In genomic region chr7:30281522-30281921, GRCm38 (mm10) we compare ENCODE assay signal across 12 mouse cellular contexts. TPM values are rescaled to one million over a fixed set of nuclear protein-coding genes. Genes with fewer than 3 reads are reported as not detected.
DNase-seq lines count a peak whose midpoint lies in the region; ATAC-seq and TF ChIP-seq lines count a peak whose summit lies in the region.
"Had no signal": no experiment of that assay in that cellular context is flagged by ENCODE, and none has a peak within 500 bp of the region (broad histone marks: within the 10 kb centered on the region; RNA-seq: fewer than 3 reads in every experiment).

No protein-coding gene starts in this region.

- WGBS in heart, embryonic 11.5 days (ENCODE audit: insufficient replicate concordance): 70% methylated on average over 4 of the region's 4 CpGs
- 67% methylated on average over 4 of the region's 4 CpGs for WGBS in liver, embryonic 14.5 days (ENCODE audit: insufficient replicate concordance)
- 78% methylated on average over 4 of the region's 4 CpGs for WGBS in midbrain, postnatal 0 days

- no peak overlapping the region; the same call in 1 of the 2 replicates for H3K4me2 ChIP-seq in heart, embryonic 11.5 days
- peak overlapping the region; percentile 85 for H3K4me2 ChIP-seq in liver, embryonic 14.5 days (ENCODE audit: low read depth)
- peak overlapping the region; percentile 91; the same call in 1 of the 2 replicates for H3K4me2 ChIP-seq in midbrain, postnatal 0 days (ENCODE audit: low read depth, low read length, poor library complexity, severe bottlenecking)

- no peak for TF ChIP-seq CTCF in liver, embryonic 14.5 days (IDR thresholded peaks at IDR 0.05; ENCODE audit: low read depth)
- no peak for TF ChIP-seq CTCF in embryonic fibroblast, embryonic 13.5 days (IDR thresholded peaks at IDR 0.05; ENCODE audit: borderline replicate concordance, insufficient read depth, low read length)
- no peak for TF ChIP-seq CTCF in midbrain, postnatal 0 days (IDR thresholded peaks at IDR 0.05)

- no peak for TF ChIP-seq POLR2A in embryonic fibroblast, embryonic 13.5 days (IDR thresholded peaks at IDR 0.05; ENCODE audit: low read depth, low read length)

- intact Hi-C loops in heart, postnatal 25 days (cut with DNase I): no loop called here

- DNase-seq in heart, postnatal 25 days (ENCODE audit: low spot score): no peak
- DNase-seq in liver, embryonic 14.5 days (ENCODE audit: low read depth in 3 of 3, low spot score in 3 of 3): no peak
- no peak for DNase-seq in liver
- no peak for DNase-seq in midbrain, postnatal 0 days (ENCODE audit: low spot score)
- no peak for DNase-seq in right cerebral cortex, postnatal 25 days
- DNase-seq in adrenal gland, postnatal 14 days: no peak
- DNase-seq: right cerebral cortex, adult 18-20 months; thymus, postnatal 14 days had no signal

- H3K4me3 ChIP-seq in heart, embryonic 11.5 days (ENCODE audit: low read depth, low read length): peak overlapping the region; percentile 87; the same call in 1 of the 2 replicates
- H3K4me3 ChIP-seq in liver, embryonic 14.5 days (ENCODE audit: insufficient read depth in 1 of 2, low read depth in 2 of 2, low read length in 2 of 2): no peak overlapping the region
- H3K4me3 ChIP-seq in embryonic fibroblast, embryonic 13.5 days (ENCODE audit: insufficient read depth, low read length): no peak overlapping the region
- H3K4me3 ChIP-seq in midbrain, postnatal 0 days (ENCODE audit: low read depth, low read length): peak overlapping the region; percentile 65; the same call in 1 of the 2 replicates

- no peak for ATAC-seq in heart, embryonic 11.5 days (replicated peaks; ENCODE audit: insufficient number of reproducible peaks, low FRiP score, low TSS enrichment)
- ATAC-seq in liver, embryonic 14.5 days (ENCODE audit: insufficient read depth): no peak
- ATAC-seq in midbrain, postnatal 0 days (ENCODE audit: low FRiP score): no peak

- no peak overlapping the region for H3K27ac ChIP-seq in heart, embryonic 11.5 days (ENCODE audit: low read depth, low read length)
- no peak overlapping the region for H3K27ac ChIP-seq in liver, embryonic 14.5 days
- peak overlapping the region; percentile 99; the same call in 1 of the 2 replicates for H3K27ac ChIP-seq in embryonic fibroblast, embryonic 13.5 days (ENCODE audit: insufficient read depth, low read length)
- peak overlapping the region; percentile 98 for H3K27ac ChIP-seq in midbrain, postnatal 0 days (ENCODE audit: low read depth, low read length)

- H3K4me1 ChIP-seq in heart, embryonic 11.5 days (ENCODE audit: control insufficient read depth, insufficient read depth, low read length): peaks cover 6% of the 10 kb centered on the region
- peaks cover 2 to 10% of the 10 kb centered on the region in 2 experiments; a peak in 3 of 4 replicates for H3K4me1 ChIP-seq in liver, embryonic 14.5 days (replicated peaks; ENCODE audit: control insufficient read depth in 2 of 2, insufficient read depth in 2 of 2, low read length in 1 of 2)
- H3K4me1 ChIP-seq in embryonic fibroblast, embryonic 13.5 days (ENCODE audit: control insufficient read depth, insufficient read depth, low read length): no peaks in the 10 kb centered on the region
- H3K4me1 ChIP-seq in midbrain, postnatal 0 days (ENCODE audit: insufficient read depth, low read length): 0 out of 2 replicates have a peak, but pooled peaks cover 2% of the 10 kb centered on the region

- no peaks in the 10 kb centered on the region for H3K36me3 ChIP-seq in heart, embryonic 11.5 days (ENCODE audit: control insufficient read depth, insufficient read depth, low read length)
- H3K36me3 ChIP-seq in liver, embryonic 14.5 days (replicated peaks; ENCODE audit: control insufficient read depth, insufficient read depth, low read depth): no peaks in the 10 kb centered on the region
- no peaks in the 10 kb centered on the region for H3K36me3 ChIP-seq in midbrain, postnatal 0 days (ENCODE audit: insufficient read depth, low read length)

- TF ChIP-seq EP300 in liver, embryonic 14.5 days (IDR thresholded peaks at IDR 0.05; ENCODE audit: low read depth): no peak

- no peak overlapping the region for H3K9ac ChIP-seq in heart, embryonic 11.5 days (ENCODE audit: low read depth, low read length)
- no peak overlapping the region for H3K9ac ChIP-seq in liver, embryonic 14.5 days (replicated peaks)
- H3K9ac ChIP-seq in midbrain, postnatal 0 days (replicated peaks; ENCODE audit: low read length, poor library complexity, severe bottlenecking): no peak overlapping the region

- H3K27me3 ChIP-seq in heart, embryonic 11.5 days (ENCODE audit: control insufficient read depth, insufficient read depth, low read length): no peaks in the 10 kb centered on the region; the same call in 1 of the 2 replicates
- no peaks in the 10 kb centered on the region for H3K27me3 ChIP-seq in liver, embryonic 14.5 days (ENCODE audit: control insufficient read depth, insufficient read depth, low read length)
- H3K27me3 ChIP-seq in midbrain, postnatal 0 days (ENCODE audit: insufficient read depth, low read length): no peaks in the 10 kb centered on the region

- no peaks in the 10 kb centered on the region for H3K9me3 ChIP-seq in heart, embryonic 11.5 days (replicated peaks; ENCODE audit: control insufficient read depth, low read length)
- no peaks in the 10 kb centered on the region for H3K9me3 ChIP-seq in liver, embryonic 14.5 days (ENCODE audit: control insufficient read depth, low read length)
- no peaks in the 10 kb centered on the region for H3K9me3 ChIP-seq in midbrain, postnatal 0 days (ENCODE audit: low read length)

RNA-seq across cellular contexts. Expression of gene Wdr62, which starts 1.3 kb away (rescaled TPM):
- 7.7 and 9.9 TPM in 2 replicates for polyA plus RNA-seq in heart, embryonic 11.5 days (2014; fragmentation: Nextera tagmentation; extraction: Ambion mirVana)
- 1 to 10 TPM; 1.1 to 1.8 TPM for total RNA-seq in heart, postnatal 25 days (2021)
- 12.4 and 14.0 TPM in 2 replicates for polyA plus RNA-seq in liver, embryonic 14.5 days (2012; rRNA removed)
- polyA plus RNA-seq in liver, embryonic 14.5 days (2014; fragmentation: Nextera tagmentation; extraction: Ambion mirVana): 7.5 and 8.8 TPM in 2 replicates
- 7.7 and 8.2 TPM in 2 replicates for polyA plus RNA-seq in embryonic fibroblast, embryonic 13.5 days (2011; ENCODE audit: insufficient read length, low read depth, missing spikeins)
- 1.7 and 24.3 TPM in 2 replicates for total RNA-seq in midbrain, postnatal 0 days (2014; rRNA removed)
- polyA plus RNA-seq in midbrain, postnatal 0 days (2015; fragmentation: Nextera tagmentation; extraction: Ambion mirVana): 3.3 and 4.1 TPM in 2 replicates
- 12.3 and 15.0 TPM in 2 replicates for total RNA-seq in adrenal gland, postnatal 14 days (2021)

RNA-seq across cellular contexts. Expression of gene Thap8, which starts 1.6 kb away (rescaled TPM):
- polyA plus RNA-seq in heart, embryonic 11.5 days (2014; fragmentation: Nextera tagmentation; extraction: Ambion mirVana): 0.20 and 0.38 TPM in 2 replicates
- total RNA-seq in heart, postnatal 25 days (2021): not detected
- polyA plus RNA-seq in liver, embryonic 14.5 days (2012; rRNA removed): 0.03 TPM in 1 of 2 replicates, not detected in the other
- polyA plus RNA-seq in liver, embryonic 14.5 days (2014; fragmentation: Nextera tagmentation; extraction: Ambion mirVana): not detected in 2 replicates
- polyA plus RNA-seq in embryonic fibroblast, embryonic 13.5 days (2011; ENCODE audit: insufficient read length, low read depth, missing spikeins): not detected in 2 replicates
- 0.71 TPM in 1 of 2 replicates, not detected in the other for total RNA-seq in midbrain, postnatal 0 days (2014; rRNA removed)
- polyA plus RNA-seq in midbrain, postnatal 0 days (2015; fragmentation: Nextera tagmentation; extraction: Ambion mirVana): 0.38 and 0.57 TPM in 2 replicates
- 0.33 and 0.38 TPM in 2 replicates for total RNA-seq in adrenal gland, postnatal 14 days (2021)
- total RNA-seq: adrenal gland, adult 2 months had no signal

RNA-seq across cellular contexts. Expression of gene Clip3, which starts 10.0 kb away (rescaled TPM):
- polyA plus RNA-seq in heart, embryonic 11.5 days (2014; fragmentation: Nextera tagmentation; extraction: Ambion mirVana): 18.6 and 22.1 TPM in 2 replicates
- 1 to 10 TPM; 7.0 to 7.7 TPM for total RNA-seq in heart, postnatal 25 days (2021)
- polyA plus RNA-seq in liver, embryonic 14.5 days (2012; rRNA removed): 1.0 and 2.1 TPM in 2 replicates
- 0.71 and 0.86 TPM in 2 replicates for polyA plus RNA-seq in liver, embryonic 14.5 days (2014; fragmentation: Nextera tagmentation; extraction: Ambion mirVana)
- 124 and 149 TPM in 2 replicates for polyA plus RNA-seq in embryonic fibroblast, embryonic 13.5 days (2011; ENCODE audit: insufficient read length, low read depth, missing spikeins)
- total RNA-seq in midbrain, postnatal 0 days (2014; rRNA removed): 140 and 197 TPM in 2 replicates
- 144 and 155 TPM in 2 replicates for polyA plus RNA-seq in midbrain, postnatal 0 days (2015; fragmentation: Nextera tagmentation; extraction: Ambion mirVana)
- 26.9 and 44.7 TPM in 2 replicates for total RNA-seq in adrenal gland, postnatal 14 days (2021)
- total RNA-seq: monocyte, adult 5-6 weeks had no signal

RNA-seq across cellular contexts. Expression of gene Alkbh6, which starts 27.0 kb away (rescaled TPM):
- polyA plus RNA-seq in heart, embryonic 11.5 days (2014; fragmentation: Nextera tagmentation; extraction: Ambion mirVana): 65.5 and 66.1 TPM in 2 replicates
- total RNA-seq in heart, postnatal 25 days (2021): 10 to 100 TPM; 23.1 to 24.6 TPM
- polyA plus RNA-seq in liver, embryonic 14.5 days (2012; rRNA removed): 13.8 and 18.6 TPM in 2 replicates
- polyA plus RNA-seq in liver, embryonic 14.5 days (2014; fragmentation: Nextera tagmentation; extraction: Ambion mirVana): 16.0 and 19.5 TPM in 2 replicates
- polyA plus RNA-seq in embryonic fibroblast, embryonic 13.5 days (2011; ENCODE audit: insufficient read length, low read depth, missing spikeins): 20.7 and 21.3 TPM in 2 replicates
- total RNA-seq in midbrain, postnatal 0 days (2014; rRNA removed): 76.1 and 121 TPM in 2 replicates
- polyA plus RNA-seq in midbrain, postnatal 0 days (2015; fragmentation: Nextera tagmentation; extraction: Ambion mirVana): 129 and 140 TPM in 2 replicates
- 51.4 and 56.3 TPM in 2 replicates for total RNA-seq in adrenal gland, postnatal 14 days (2021)

RNA-seq across cellular contexts. Expression of gene Syne4, which starts 33.1 kb away (rescaled TPM):
- 18.1 and 20.0 TPM in 2 replicates for polyA plus RNA-seq in heart, embryonic 11.5 days (2014; fragmentation: Nextera tagmentation; extraction: Ambion mirVana)
- total RNA-seq in heart, postnatal 25 days (2021): 1 to 10 TPM in 1 of 2 experiments, under 1 TPM in 1; 0.65 to 1.3 TPM
- 11.1 and 12.0 TPM in 2 replicates for polyA plus RNA-seq in liver, embryonic 14.5 days (2012; rRNA removed)
- 7.0 and 7.6 TPM in 2 replicates for polyA plus RNA-seq in liver, embryonic 14.5 days (2014; fragmentation: Nextera tagmentation; extraction: Ambion mirVana)
- polyA plus RNA-seq in embryonic fibroblast, embryonic 13.5 days (2011; ENCODE audit: insufficient read length, low read depth, missing spikeins): 1.5 and 2.6 TPM in 2 replicates
- 7.3 and 14.1 TPM in 2 replicates for total RNA-seq in midbrain, postnatal 0 days (2014; rRNA removed)
- 11.7 and 13.6 TPM in 2 replicates for polyA plus RNA-seq in midbrain, postnatal 0 days (2015; fragmentation: Nextera tagmentation; extraction: Ambion mirVana)
- 23.5 and 30.2 TPM in 2 replicates for total RNA-seq in adrenal gland, postnatal 14 days (2021)

Comparison
In these comparisons a context has a peak if more than half of its experiments do, and no peak if none do; other contexts are left out.
1. H3K27ac ChIP-seq: peak in embryonic fibroblast, embryonic 13.5 days (single experiment) and midbrain, postnatal 0 days (single experiment); none in heart, embryonic 11.5 days (single experiment) and liver, embryonic 14.5 days (single experiment).
2. H3K4me3 ChIP-seq: peak in heart, embryonic 11.5 days (single experiment) and midbrain, postnatal 0 days (single experiment); none in liver, embryonic 14.5 days (0 of 2) and embryonic fibroblast, embryonic 13.5 days (single experiment).